Mouse (Mus musculus) forebrain, embryonic 15.5 days (tissue): ENCODE data around the gene Cep350. TPM values are rescaled to one million over a fixed set of nuclear protein-coding genes. Genes with fewer than 3 reads are reported as not detected.
"Not testable (repeated sequence)": the region's sequence is repeated elsewhere in the genome, so short reads cannot be mapped to it uniquely, and the experiment has no call there.

ENCODE experiments used
- ATAC-seq: fragments of 200-750 bp; cut with Nextera tagmentation; replicated peaks from 2 replicates; pipeline ENCODE4 v1.8.0; 2017; ENCODE audit warnings: mild to moderate bottlenecking, moderate TSS enrichment, moderate library complexity
- H3K27ac ChIP-seq: fragments of 300-500 bp; sonication (generic); replicated peaks from 2 replicates; pipeline ENCODE4 v1.5.1; 2015; ENCODE audit warnings: mild to moderate bottlenecking, inconsistent platforms
- H3K27me3 ChIP-seq: fragments of 300-500 bp; sonication (generic); 2 replicates; pipeline ENCODE4 v1.6.1; 2015; ENCODE audit warnings: inconsistent platforms
- H3K36me3 ChIP-seq: fragments of 300-500 bp; sonication (generic); 2 replicates; pipeline ENCODE4 v1.6.1; 2015; ENCODE audit warnings: mild to moderate bottlenecking, inconsistent platforms
- H3K4me1 ChIP-seq: fragments of 300-500 bp; sonication (generic); 2 replicates; pipeline ENCODE4 v1.6.1; 2015; ENCODE audit warnings: inconsistent platforms
- H3K4me2 ChIP-seq: fragments of 300-500 bp; sonication (generic); replicated peaks from 2 replicates; pipeline ENCODE4 v1.6.1; 2015; ENCODE audit warnings: mild to moderate bottlenecking, inconsistent platforms
- H3K4me3 ChIP-seq: fragments of 300-500 bp; sonication (generic); 2 replicates; pipeline ENCODE4 v1.5.1; 2015; ENCODE audit warnings: mild to moderate bottlenecking, inconsistent platforms
- H3K9ac ChIP-seq: fragments of 300-500 bp; sonication (generic); replicated peaks from 2 replicates; pipeline ENCODE4 v1.6.1; 2015; ENCODE audit warnings: mild to moderate bottlenecking, inconsistent platforms
- H3K9me3 ChIP-seq: fragments of 300-500 bp; sonication (generic); 2 replicates; pipeline ENCODE4 v1.6.1; 2016; ENCODE audit warnings: inconsistent platforms
- WGBS: fragments of 180-500 bp; shearing (Covaris S2); methylation state at CpG from one replicate; pipeline ENCODE4 v1.1.7; 2015; ENCODE audit warnings: mixed read lengths; 5-methylcytosine and 5-hydroxymethylcytosine counted together
- polyA plus RNA-seq: library from polyadenylated mRNA; unstranded; fragments of >200 nt; fragmentation: Nextera tagmentation; extraction: Ambion mirVana; gene quantifications from 2 replicates; pipeline ENCODE4 v1.2.1, GENCODE M21; 2015

The Cep350 gene
- polyA plus RNA-seq, 1 experiment from 2014 or later, result 12.3 TPM

GRCm38 (mm10) chr1:155973719-155974379, 794 bp upstream of the Cep350 start:
- Histone ChIP-seq H3K4me1 (peaks cover 28% of the 10 kb centered on the region), H3K36me3 (no peaks in the 10 kb centered on the region), H3K9me3 (no peaks in the 10 kb centered on the region), H3K9ac (peak overlapping the region; percentile 90), H3K4me3 (peak overlapping the region; percentile 93), H3K27ac (peak overlapping the region; percentile 96), H3K4me2 (peak overlapping the region; percentile 49), H3K27me3 (no peaks in the 10 kb centered on the region)
- WGBS, result 5% methylated on average over 19 of the region's 19 CpGs
- peak; percentile 20 for ATAC-seq

- Histone ChIP-seq H3K27ac (peak overlapping the region; percentile 96), H3K4me2 (peak overlapping the region; percentile 60), H3K4me3 (peak overlapping the region; percentile 93), H3K9me3 (no peaks in the 10 kb centered on the region), H3K9ac (peak overlapping the region; percentile 90), H3K36me3 (no peaks in the 10 kb centered on the region), H3K27me3 (no peaks in the 10 kb centered on the region), H3K4me1 (peaks cover 28% of the 10 kb centered on the region)
- WGBS, result 2% methylated on average over 34 of the region's 51 CpGs
- peak; percentile 76; the same call in 1 of the 2 replicates for ATAC-seq
Measured at GRCm38 (mm10) chr1:155972146-155973067, 648 bp downstream of the Cep350 start.

DNA sequence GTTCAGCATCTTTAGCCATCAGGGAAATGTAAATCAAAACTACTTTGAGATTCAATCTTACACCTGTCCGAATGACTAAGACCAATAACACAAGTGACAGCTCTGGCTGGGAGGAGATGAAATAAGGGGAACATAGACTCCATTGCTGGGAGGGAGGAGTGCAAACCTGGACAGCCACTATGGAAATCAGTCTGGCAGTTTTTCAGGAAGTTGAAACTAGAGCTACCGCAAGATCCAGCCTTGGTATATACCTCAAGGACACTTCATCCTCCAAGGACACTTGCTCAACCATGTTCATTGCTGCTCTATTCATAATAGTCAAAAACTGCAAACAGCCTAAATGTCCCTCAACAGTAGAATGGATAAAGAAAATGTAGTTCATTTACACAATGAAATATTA, 23.9 kb downstream of the Cep350 start:
- H3K27ac ChIP-seq, result no peak overlapping the region
- H3K9ac ChIP-seq, result no peak overlapping the region
- no peak overlapping the region for H3K4me2 ChIP-seq
- no peaks in the 10 kb centered on the region for H3K27me3 ChIP-seq
- H3K36me3 ChIP-seq, result peaks cover 56% of the 10 kb centered on the region
- no peaks in the 10 kb centered on the region; the same call in 1 of the 2 replicates for H3K9me3 ChIP-seq
- WGBS, result 99% methylated on average over 2 of the region's 2 CpGs
- no peak for ATAC-seq
- no peak overlapping the region for H3K4me3 ChIP-seq
- no peaks in the 10 kb centered on the region for H3K4me1 ChIP-seq

- Histone ChIP-seq H3K9ac (no peak overlapping the region), H3K4me2 (no peak overlapping the region), H3K9me3 (no peaks in the 10 kb centered on the region; the same call in 1 of the 2 replicates), H3K4me3 (no peak overlapping the region), H3K27me3 (no peaks in the 10 kb centered on the region), H3K4me1 (no peaks in the 10 kb centered on the region), H3K27ac (no peak overlapping the region), H3K36me3 (peaks cover 34% of the 10 kb centered on the region)
- WGBS, result 97% methylated on average over 2 of the region's 2 CpGs
- ATAC-seq, result no peak
Measured at GRCm38 (mm10) chr1:155944361-155944760, 28.7 kb downstream of the Cep350 start.

GRCm38 (mm10) chr1:155937416-155937815, 35.6 kb downstream of the Cep350 start:
- Histone ChIP-seq H3K9me3 (no peaks in the 10 kb centered on the region), H3K4me2 (no peak overlapping the region), H3K27ac (no peak overlapping the region), H3K36me3 (peaks cover 47% of the 10 kb centered on the region), H3K4me3 (no peak overlapping the region), H3K4me1 (no peaks in the 10 kb centered on the region), H3K27me3 (no peaks in the 10 kb centered on the region), H3K9ac (no peak overlapping the region)
- ATAC-seq, result no peak
- WGBS, result 96% methylated on average over 2 of the region's 2 CpGs

DNA sequence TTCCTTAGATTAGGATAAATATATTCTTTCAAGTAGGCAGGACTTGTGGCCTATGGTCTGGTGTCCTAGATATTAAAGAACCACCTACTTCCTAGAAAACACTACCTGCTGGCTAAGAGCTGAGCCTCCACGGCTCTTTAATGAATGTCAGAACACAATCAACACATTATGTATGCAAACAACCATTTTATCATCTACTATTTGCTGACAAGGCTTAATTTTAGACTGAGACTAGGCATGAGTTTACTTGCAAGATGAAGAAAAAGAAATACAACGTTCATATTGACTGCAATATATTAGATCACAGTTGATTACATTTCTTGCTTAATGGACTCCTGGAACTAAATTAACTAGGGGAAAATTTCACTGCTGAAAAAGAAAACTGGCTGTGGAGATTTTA, 38.4 kb downstream of the Cep350 start:
- peaks cover 57% of the 10 kb centered on the region for H3K36me3 ChIP-seq
- no peak for ATAC-seq
- H3K4me2 ChIP-seq, result no peak overlapping the region
- no peak overlapping the region for H3K9ac ChIP-seq
- no peaks in the 10 kb centered on the region for H3K9me3 ChIP-seq
- H3K4me1 ChIP-seq, result no peaks in the 10 kb centered on the region
- no peak overlapping the region for H3K27ac ChIP-seq
- 81% methylated on average over 2 of the region's 2 CpGs for WGBS
- no peaks in the 10 kb centered on the region for H3K27me3 ChIP-seq
- no peak overlapping the region for H3K4me3 ChIP-seq

GRCm38 (mm10) chr1:155903561-155903960, 69.5 kb downstream of the Cep350 start:
- no peak overlapping the region for H3K4me2 ChIP-seq
- H3K4me3 ChIP-seq, result no peak overlapping the region
- H3K36me3 ChIP-seq, result peaks cover 72% of the 10 kb centered on the region
- H3K9ac ChIP-seq, result no peak overlapping the region
- H3K27ac ChIP-seq, result no peak overlapping the region
- WGBS, result 71% methylated on average over 3 of the region's 3 CpGs
- H3K9me3 ChIP-seq, result no peaks in the 10 kb centered on the region
- H3K4me1 ChIP-seq, result no peaks in the 10 kb centered on the region
- ATAC-seq, result no peak
- H3K27me3 ChIP-seq, result no peaks in the 10 kb centered on the region

DNA sequence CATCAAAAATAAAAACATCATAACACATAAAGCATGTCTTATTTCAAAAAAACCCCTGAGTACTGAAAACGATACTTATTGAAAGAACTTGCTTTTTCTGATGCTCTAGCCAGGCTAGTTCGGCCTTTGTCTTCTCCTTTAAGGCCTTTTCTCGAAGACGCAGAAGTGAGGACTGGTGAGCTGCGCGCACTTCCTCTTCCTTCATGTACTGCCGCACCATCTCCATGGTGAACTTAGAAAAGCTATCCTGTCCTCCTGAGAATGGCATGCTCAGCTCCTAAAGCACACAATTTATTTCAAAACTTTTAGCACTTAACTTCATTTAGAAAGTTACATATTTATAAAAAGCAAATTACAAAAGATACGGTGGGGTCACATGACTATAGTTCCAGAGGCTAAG, 71.7 kb downstream of the Cep350 start:
- Histone ChIP-seq H3K27ac (no peak overlapping the region), H3K4me3 (no peak overlapping the region), H3K9ac (no peak overlapping the region), H3K27me3 (no peaks in the 10 kb centered on the region), H3K36me3 (peaks cover 69% of the 10 kb centered on the region), H3K4me1 (no peaks in the 10 kb centered on the region), H3K9me3 (no peaks in the 10 kb centered on the region), H3K4me2 (no peak overlapping the region)
- ATAC-seq, result no peak
- WGBS, result 91% methylated on average over 8 of the region's 8 CpGs

DNA sequence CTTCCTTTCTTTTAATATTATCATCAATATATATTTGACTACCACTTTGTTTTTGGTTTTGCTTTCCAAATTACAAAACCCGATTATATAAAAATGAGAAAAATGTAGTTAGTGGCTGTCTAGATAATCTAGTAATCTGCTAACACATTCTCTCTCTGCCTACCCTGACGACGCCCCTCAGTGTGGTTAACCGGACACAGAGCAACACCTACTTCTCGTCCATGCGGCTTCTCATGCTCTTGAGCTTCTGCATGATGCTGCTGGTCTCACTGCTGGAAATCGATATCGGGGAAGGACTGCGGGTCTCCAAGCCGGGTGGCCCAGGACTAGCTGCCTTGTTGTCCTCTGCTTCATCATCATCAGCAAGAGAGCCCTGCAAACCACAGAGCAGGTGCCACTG, 78.7 kb downstream of the Cep350 start:
- ATAC-seq, result no peak

GRCm38 (mm10) chr1:155886846-155887245, 86.2 kb downstream of the Cep350 start:
- Histone ChIP-seq H3K9ac (no peak overlapping the region), H3K27me3 (no peaks in the 10 kb centered on the region), H3K27ac (no peak overlapping the region), H3K4me2 (no peak overlapping the region), H3K9me3 (no peaks in the 10 kb centered on the region), H3K4me1 (no peaks in the 10 kb centered on the region), H3K36me3 (peaks cover 51% of the 10 kb centered on the region), H3K4me3 (no peak overlapping the region)
- no peak for ATAC-seq
- 85% methylated on average over 2 of the region's 2 CpGs for WGBS

More for the DNA sequence above, 78.7 kb downstream of the Cep350 start:
- Histone ChIP-seq H3K4me3 (no peak overlapping the region), H3K27me3 (no peaks in the 10 kb centered on the region), H3K4me2 (no peak overlapping the region), H3K27ac (no peak overlapping the region), H3K4me1 (no peaks in the 10 kb centered on the region), H3K9me3 (no peaks in the 10 kb centered on the region), H3K36me3 (peaks cover 66% of the 10 kb centered on the region), H3K9ac (no peak overlapping the region)
- WGBS, result 97% methylated on average over 10 of the region's 10 CpGs

- not testable (repeated sequence) for H3K27ac ChIP-seq, H3K4me3 ChIP-seq, H3K9me3 ChIP-seq, ATAC-seq, H3K27me3 ChIP-seq, H3K4me1 ChIP-seq, H3K9ac ChIP-seq, H3K4me2 ChIP-seq
- WGBS, result 95% methylated on average over 3 of the region's 3 CpGs
- H3K36me3 ChIP-seq, result peaks cover 54% of the 10 kb centered on the region
Measured at GRCm38 (mm10) chr1:155882646-155883231, 90.3 kb downstream of the Cep350 start.

- WGBS, result 90% methylated on average over 3 of the region's 3 CpGs
- no peak for ATAC-seq
- H3K36me3 ChIP-seq, result peaks cover 56% of the 10 kb centered on the region
Measured at GRCm38 (mm10) chr1:155879596-155879995, 93.5 kb downstream of the Cep350 start.

More at GRCm38 (mm10) chr1:155879596-155879995, 93.5 kb downstream of the Cep350 start:
- no peak overlapping the region for H3K27ac ChIP-seq
- H3K9me3 ChIP-seq, result no peaks in the 10 kb centered on the region
- no peak overlapping the region for H3K4me2 ChIP-seq
- no peak overlapping the region for H3K9ac ChIP-seq
- H3K4me1 ChIP-seq, result no peaks in the 10 kb centered on the region
- no peaks in the 10 kb centered on the region for H3K27me3 ChIP-seq
- no peak overlapping the region for H3K4me3 ChIP-seq
